Mouse (Mus musculus) olfactory bulb, adult 2 months (tissue): ENCODE measurements around the gene Fam170b. TPM values are rescaled to one million over a fixed set of nuclear protein-coding genes. Genes with fewer than 3 reads are reported as not detected.

ENCODE experiments used
- H3K27ac ChIP-seq: fragments of 200-500 bp; 2 replicates; pipeline ENCODE4 v1.5.1; 2012; ENCODE audit warnings: low read depth, low read length; ENCODE audit not compliant: insufficient read depth
- H3K4me1 ChIP-seq: fragments of 200-500 bp; 2 replicates; pipeline ENCODE4 v1.6.1; 2012; ENCODE audit warnings: low read length; ENCODE audit not compliant: control insufficient read depth, insufficient read depth
- H3K4me3 ChIP-seq: fragments of 200-500 bp; 2 replicates; pipeline ENCODE4 v1.5.1; 2012; ENCODE audit warnings: mild to moderate bottlenecking, low read depth, low read length, moderate library complexity; ENCODE audit not compliant: insufficient read depth
- CTCF ChIP-seq: fragments of 200-500 bp; IDR thresholded peaks from 2 replicates; pipeline ENCODE4 v1.5.1; 2012; ENCODE audit warnings: low read depth, mild to moderate bottlenecking, low read length, moderate library complexity; ENCODE audit not compliant: insufficient read depth
- POLR2A ChIP-seq: fragments of 200-500 bp; IDR thresholded peaks from 2 replicates; pipeline ENCODE4 v1.6.1; 2012; ENCODE audit warnings: mild to moderate bottlenecking, low read depth, low read length, moderate library complexity; ENCODE audit not compliant: insufficient read depth
- WGBS: fragments of 180-500 bp; shearing (Covaris S2); methylation state at CpG from one replicate; pipeline ENCODE4 v1.1.7; 2018; 5-methylcytosine and 5-hydroxymethylcytosine counted together
- polyA plus RNA-seq: library from polyadenylated mRNA; stranded (reverse); fragments of >200 nt; gene quantifications from 2 replicates; pipeline ENCODE4 v1.2.4, GENCODE M21; 2012; ENCODE audit warnings: low replicate concordance; ENCODE audit not compliant: missing spikeins, insufficient read depth, insufficient read length

Gene Fam170b
- polyA plus RNA-seq, 1 experiment: not detected

GRCm38 (mm10) chr14:32801016-32801661 lies 32.6 kb upstream of the Fam170b start:
- Histone ChIP-seq H3K4me1 (no peaks in the 10 kb centered on the region), H3K4me3 (no peak overlapping the region), H3K27ac (no peak overlapping the region)
- TF ChIP-seq CTCF (no peak), POLR2A (no peak)
- 72% methylated on average over 11 of the region's 11 CpGs for WGBS

- Histone ChIP-seq H3K4me3 (no peak overlapping the region), H3K4me1 (no peaks in the 10 kb centered on the region), H3K27ac (no peak overlapping the region)
- TF ChIP-seq POLR2A (no peak), CTCF (no peak)
Observed at GRCm38 (mm10) chr14:32801662-32802024, 32.1 kb upstream of the Fam170b start.

DNA sequence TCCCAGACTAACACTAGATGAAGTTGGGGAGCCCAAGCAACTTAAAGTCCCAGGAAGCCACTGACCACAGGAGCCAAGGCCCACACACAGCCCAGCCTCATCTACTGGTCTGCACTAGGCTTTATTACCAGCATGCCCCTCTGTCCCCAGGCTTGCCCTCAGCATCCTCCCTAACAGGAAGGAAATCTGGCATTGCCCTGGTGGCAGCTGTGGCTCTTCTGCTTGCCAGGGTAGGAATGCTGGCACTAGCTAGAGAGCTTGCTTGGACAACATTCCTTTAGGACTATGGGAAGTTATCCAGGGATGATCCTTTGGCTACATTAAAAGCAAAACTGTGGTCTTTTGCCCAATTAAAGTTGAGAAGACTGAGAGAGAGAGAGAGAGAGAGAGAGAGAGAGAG lies 23.7 kb upstream of the Fam170b start:
- TF ChIP-seq POLR2A: no peak
- no peak for TF ChIP-seq CTCF
- Histone ChIP-seq H3K27ac (no peak overlapping the region), H3K4me3 (no peak overlapping the region), H3K4me1 (no peaks in the 10 kb centered on the region)

DNA sequence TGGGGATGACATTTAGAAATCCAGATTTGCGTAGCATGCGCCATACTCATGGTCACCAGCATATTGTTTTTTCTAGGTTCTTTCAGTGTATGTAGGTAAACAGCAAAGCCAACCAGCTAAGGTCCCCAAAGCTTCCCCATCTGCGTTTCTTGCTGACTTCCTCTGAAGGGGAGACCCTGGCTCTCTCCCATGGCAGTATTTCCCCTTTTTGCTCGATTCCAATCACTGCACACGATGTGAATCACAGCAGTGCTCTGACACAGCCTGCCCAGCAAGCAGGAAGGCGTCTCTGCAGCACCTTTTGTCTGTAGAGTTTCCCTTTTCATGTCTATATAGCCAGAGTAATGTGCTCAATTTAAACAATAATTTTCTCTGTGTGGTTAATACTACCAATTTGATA lies 21.3 kb upstream of the Fam170b start:
- 69% methylated on average over 6 of the region's 6 CpGs for whole genome bisulfite sequencing
- Histone ChIP-seq H3K4me1 (no peaks in the 10 kb centered on the region), H3K27ac (no peak overlapping the region), H3K4me3 (no peak overlapping the region)
- TF ChIP-seq POLR2A (no peak), CTCF (no peak)

DNA sequence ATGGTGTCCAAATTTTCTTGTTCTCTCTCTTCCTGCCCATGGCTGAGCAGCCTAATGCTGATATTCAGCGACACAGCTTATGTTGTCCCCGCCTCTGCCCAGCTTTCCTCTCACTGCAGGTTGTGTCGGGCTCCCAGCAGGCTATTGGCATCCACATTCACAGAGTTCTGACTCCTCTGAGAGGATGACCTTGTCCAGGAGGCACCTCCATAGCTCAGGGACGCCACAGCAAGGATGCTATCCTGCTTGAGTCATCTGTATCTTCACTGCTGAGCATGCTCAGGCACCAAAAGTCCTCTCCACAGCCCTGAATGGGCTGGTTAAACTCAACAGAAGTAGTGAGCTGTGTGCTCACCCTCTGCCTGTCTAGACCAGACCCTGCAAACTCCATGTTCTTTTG lies 18.8 kb upstream of the Fam170b start:
- no peak overlapping the region for H3K4me3 ChIP-seq
- no peak overlapping the region for H3K27ac ChIP-seq
- no peaks in the 10 kb centered on the region for H3K4me1 ChIP-seq
- 73% methylated on average over 4 of the region's 4 CpGs for WGBS
- TF ChIP-seq POLR2A: no peak
- no peak for TF ChIP-seq CTCF

GRCm38 (mm10) chr14:32816533-32816932 lies 17.2 kb upstream of the Fam170b start:
- no peak overlapping the region for H3K4me3 ChIP-seq
- TF ChIP-seq POLR2A (no peak), CTCF (no peak)
- H3K4me1 ChIP-seq: no peaks in the 10 kb centered on the region
- H3K27ac ChIP-seq: no peak overlapping the region
- WGBS: 82% methylated on average over 4 of the region's 4 CpGs

- 56% methylated on average over 7 of the region's 7 CpGs for WGBS
- H3K4me1 ChIP-seq: no peaks in the 10 kb centered on the region
- H3K27ac ChIP-seq: no peak overlapping the region
- H3K4me3 ChIP-seq: no peak overlapping the region
- no peak for TF ChIP-seq POLR2A
- TF ChIP-seq CTCF: no peak
Observed at GRCm38 (mm10) chr14:32817258-32817657, 16.5 kb upstream of the Fam170b start.

DNA sequence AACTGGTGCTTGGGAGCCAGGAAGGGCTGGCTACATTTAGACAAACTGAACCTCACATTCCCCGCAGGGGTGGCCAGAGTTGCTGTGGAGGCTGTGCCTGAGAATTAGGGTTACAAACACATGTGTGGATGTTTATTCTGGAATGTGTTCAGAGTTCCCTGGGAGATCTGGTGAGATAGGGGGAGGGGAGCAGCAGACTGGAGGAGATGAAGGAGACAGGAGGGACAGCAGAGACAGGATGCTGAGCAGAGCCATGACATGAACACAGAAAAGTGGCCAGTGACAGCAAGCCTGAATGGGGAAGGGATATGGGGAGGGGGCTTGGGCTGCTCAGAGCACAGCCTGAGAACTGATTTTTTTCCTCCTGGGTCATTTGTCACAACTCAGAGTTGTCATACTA lies 14.5 kb upstream of the Fam170b start:
- 79% methylated on average over 1 of the region's 1 CpGs for WGBS
- no peak for TF ChIP-seq POLR2A
- TF ChIP-seq CTCF: no peak

DNA sequence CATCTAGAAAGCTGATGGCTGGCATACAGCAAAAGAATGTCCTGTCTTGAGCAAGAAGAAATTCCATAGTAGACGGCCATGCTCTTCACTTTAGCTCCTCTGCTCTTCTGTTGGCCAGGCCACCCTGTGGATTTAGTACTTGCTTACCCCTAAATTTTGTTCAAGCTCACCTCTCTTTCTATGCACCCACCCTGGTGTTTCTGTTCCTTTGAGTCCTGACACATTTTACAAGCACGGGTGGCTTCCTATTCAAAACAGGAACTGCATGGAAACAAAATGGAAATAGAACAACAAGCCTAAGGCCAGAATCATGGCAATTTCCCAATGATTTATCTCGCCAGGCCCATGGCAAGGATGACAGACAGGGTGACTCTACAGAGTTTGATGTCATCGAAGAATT lies 10.9 kb upstream of the Fam170b start:
- Histone ChIP-seq H3K4me3 (no peak overlapping the region), H3K4me1 (peaks cover 5% of the 10 kb centered on the region; the same call in 1 of the 2 replicates), H3K27ac (no peak overlapping the region)
- WGBS: 89% methylated on average over 4 of the region's 4 CpGs
- TF ChIP-seq POLR2A: no peak

More for the DNA sequence above, 14.5 kb upstream of the Fam170b start:
- no peak overlapping the region for H3K27ac ChIP-seq
- H3K4me1 ChIP-seq: no peaks in the 10 kb centered on the region
- no peak overlapping the region for H3K4me3 ChIP-seq

GRCm38 (mm10) chr14:32823861-32824260 lies 9.9 kb upstream of the Fam170b start:
- TF ChIP-seq CTCF (no peak), POLR2A (no peak)
- Histone ChIP-seq H3K4me3 (no peak overlapping the region), H3K4me1 (peaks cover 13% of the 10 kb centered on the region; the same call in 1 of the 2 replicates), H3K27ac (no peak overlapping the region)
- 86% methylated on average over 3 of the region's 3 CpGs for WGBS
